Mouse (Mus musculus) olfactory bulb, adult 2 months (tissue): ENCODE data around the gene Dbndd2.

Experiments
- CTCF ChIP-seq: fragments of 200-500 bp; IDR thresholded peaks from 2 replicates; pipeline ENCODE4 v1.5.1; 2012; ENCODE audit warnings: low read depth, mild to moderate bottlenecking, low read length, moderate library complexity; ENCODE audit not compliant: insufficient read depth
- POLR2A ChIP-seq: fragments of 200-500 bp; IDR thresholded peaks from 2 replicates; pipeline ENCODE4 v1.6.1; 2012; ENCODE audit warnings: mild to moderate bottlenecking, low read depth, low read length, moderate library complexity; ENCODE audit not compliant: insufficient read depth

DNA sequence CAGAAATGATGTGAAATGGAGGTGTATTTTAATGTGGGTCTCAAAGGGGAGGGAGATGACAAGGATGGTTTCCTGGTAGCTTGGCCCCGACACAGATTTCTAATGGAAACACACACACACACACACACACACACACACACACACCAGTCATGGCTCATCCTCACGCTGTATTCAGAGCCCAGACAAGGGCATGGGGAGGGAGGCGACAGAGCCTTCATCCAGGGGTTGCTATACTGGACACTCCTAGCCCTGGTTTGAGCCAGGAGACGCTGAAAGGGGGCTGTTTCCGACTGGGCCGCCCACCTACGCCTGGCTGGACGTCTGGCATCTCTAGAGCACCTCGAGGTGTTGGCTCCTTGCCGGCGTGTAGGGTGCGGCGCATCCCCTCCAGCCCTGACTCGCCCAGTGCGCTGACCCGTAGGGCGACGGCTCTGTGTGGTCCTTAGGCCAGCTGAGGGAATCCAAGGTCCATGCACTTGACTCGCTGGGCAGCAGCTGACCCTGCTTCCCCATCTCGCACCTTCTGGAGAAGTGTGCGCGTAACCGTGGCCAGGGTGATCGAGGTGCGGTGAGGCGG lies at the start of gene Dbndd2:
- TF ChIP-seq POLR2A (no peak), CTCF (no peak)
